Mouse (Mus musculus) kidney, adult 2 months (tissue): ENCODE measurements around the gene Spice1. TPM values are rescaled to one million over a fixed set of nuclear protein-coding genes. Genes with fewer than 3 reads are reported as not detected.

ENCODE experiments used
- DNase-seq: peaks from one replicate; pipeline ENCODE4 v3.0.0; 2021
- H3K27ac ChIP-seq: fragments of 200-500 bp; 2 replicates; pipeline ENCODE4 v1.5.1; 2012; ENCODE audit warnings: low read depth, low read length, control low read depth, inconsistent platforms; ENCODE audit not compliant: insufficient read depth
- H3K27me3 ChIP-seq: fragments of 200-500 bp; replicated peaks from 2 replicates; pipeline ENCODE4 v1.6.1; 2012; ENCODE audit warnings: mild to moderate bottlenecking, moderate library complexity, low read length, inconsistent platforms; ENCODE audit not compliant: control insufficient read depth, insufficient read depth
- H3K36me3 ChIP-seq: fragments of 200-500 bp; 2 replicates; pipeline ENCODE4 v1.6.1; 2012; ENCODE audit warnings: mild to moderate bottlenecking, moderate library complexity, low read length, inconsistent platforms; ENCODE audit not compliant: control insufficient read depth, insufficient read depth
- H3K4me1 ChIP-seq: fragments of 200-500 bp; 2 replicates; pipeline ENCODE4 v1.6.1; 2011; ENCODE audit warnings: low read length; ENCODE audit not compliant: control insufficient read depth, insufficient read depth
- H3K4me3 ChIP-seq: fragments of 200-500 bp; 2 replicates; pipeline ENCODE4 v1.5.1; 2011; ENCODE audit warnings: mild to moderate bottlenecking, low read depth, low read length, control low read depth; ENCODE audit not compliant: insufficient read depth
- CTCF ChIP-seq: fragments of 200-500 bp; conservative IDR thresholded peaks from 2 replicates; pipeline ENCODE4 v1.5.1; 2011; ENCODE audit warnings: low read depth, mild to moderate bottlenecking, control low read depth, low read length, moderate library complexity, mixed read lengths; ENCODE audit not compliant: insufficient read depth, insufficient read length
- POLR2A ChIP-seq: fragments of 200-500 bp; IDR thresholded peaks from one replicate; pipeline ENCODE4 v1.6.1; 2011; ENCODE audit warnings: low read depth, low read length, control low read depth
- WGBS: fragments of 180-500 bp; shearing (Covaris S2); methylation state at CpG from one replicate; pipeline ENCODE4 v1.1.7; 2018; 5-methylcytosine and 5-hydroxymethylcytosine counted together
- polyA plus RNA-seq: library from polyadenylated mRNA; depleted of rRNA; stranded (reverse); fragments of >200 nt; gene quantifications from 2 replicates; pipeline ENCODE4 v1.2.3, GENCODE M21; 2012; rRNA removed

The Spice1 gene
- polyA plus RNA-seq, 1 experiment: 5.4 TPM

- no peak for DNase-seq
- no peak for TF ChIP-seq CTCF
- TF ChIP-seq POLR2A: no peak
- Histone ChIP-seq H3K4me1 (no peaks in the 10 kb centered on the region), H3K36me3 (no peaks in the 10 kb centered on the region), H3K27me3 (no peaks in the 10 kb centered on the region), H3K27ac (no peak overlapping the region), H3K4me3 (no peak overlapping the region)
- 44% methylated on average over 3 of the region's 3 CpGs for whole genome bisulfite sequencing
Observed at GRCm38 (mm10) chr16:44423499-44423898, 76.6 kb downstream of the Spice1 start.

- Histone ChIP-seq H3K4me3 (no peak overlapping the region), H3K36me3 (no peaks in the 10 kb centered on the region), H3K4me1 (no peaks in the 10 kb centered on the region), H3K27ac (no peak overlapping the region), H3K27me3 (no peaks in the 10 kb centered on the region)
- 74% methylated on average over 5 of the region's 5 CpGs for WGBS
- no peak for DNase-seq
- TF ChIP-seq CTCF: no peak
- TF ChIP-seq POLR2A: no peak
Observed at GRCm38 (mm10) chr16:44428456-44428855, 81.5 kb downstream of the Spice1 start.

DNA sequence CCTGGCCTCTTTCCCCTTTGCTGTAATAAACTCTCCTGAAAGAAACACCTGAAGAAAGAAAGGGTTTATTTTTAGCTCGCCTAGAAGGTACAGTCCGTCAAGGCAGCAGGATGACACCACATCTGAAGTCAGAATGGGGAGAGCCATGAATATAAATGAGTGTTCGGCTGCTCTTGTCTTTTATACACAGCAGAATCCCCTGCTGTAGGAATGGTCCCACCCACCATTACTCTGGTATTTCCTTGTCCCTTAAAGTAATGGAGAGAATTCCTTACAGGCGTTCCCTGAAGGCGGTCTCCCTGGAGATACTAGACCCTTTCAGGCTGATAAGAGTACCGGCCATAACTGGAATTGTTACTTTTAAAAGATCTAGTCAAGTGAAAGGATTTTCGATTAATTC lies 83.1 kb downstream of the Spice1 start:
- TF ChIP-seq POLR2A (no peak), CTCF (no peak)
- Histone ChIP-seq H3K27ac (no peak overlapping the region), H3K27me3 (no peaks in the 10 kb centered on the region), H3K4me1 (no peaks in the 10 kb centered on the region), H3K4me3 (no peak overlapping the region), H3K36me3 (no peaks in the 10 kb centered on the region)
- WGBS: 68% methylated on average over 7 of the region's 7 CpGs
- DNase-seq: no peak

DNA sequence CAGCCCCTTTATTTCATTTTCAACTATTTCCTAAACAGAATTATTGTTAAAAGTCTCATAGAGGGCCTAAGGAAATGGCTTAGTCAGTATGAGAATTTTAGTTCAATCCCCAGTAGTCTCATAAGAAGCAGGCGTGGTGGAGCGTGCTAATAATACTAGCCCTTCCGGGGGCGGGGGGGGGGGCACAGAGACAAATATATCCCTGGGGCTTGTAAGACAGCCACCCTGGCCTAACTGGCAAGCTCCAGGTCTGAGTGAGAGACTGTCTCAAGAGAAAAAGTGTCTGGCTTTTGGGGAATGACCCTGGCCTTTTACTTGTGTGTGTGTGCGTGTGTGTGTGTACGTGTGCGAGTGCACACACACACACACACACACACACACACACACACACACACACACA lies 88.0 kb downstream of the Spice1 start:
- DNase-seq: no peak
- no peak overlapping the region for H3K4me3 ChIP-seq
- H3K4me1 ChIP-seq: no peaks in the 10 kb centered on the region
- H3K27me3 ChIP-seq: no peaks in the 10 kb centered on the region
- no peak overlapping the region for H3K27ac ChIP-seq
- H3K36me3 ChIP-seq: no peaks in the 10 kb centered on the region
- TF ChIP-seq CTCF (no peak), POLR2A (no peak)
- 81% methylated on average over 7 of the region's 7 CpGs for WGBS

- no peaks in the 10 kb centered on the region for H3K4me1 ChIP-seq
- H3K36me3 ChIP-seq: no peaks in the 10 kb centered on the region
- 64% methylated on average over 4 of the region's 4 CpGs for WGBS
- H3K4me3 ChIP-seq: no peak overlapping the region
- no peaks in the 10 kb centered on the region for H3K27me3 ChIP-seq
- H3K27ac ChIP-seq: no peak overlapping the region
- no peak for TF ChIP-seq CTCF
- no peak for TF ChIP-seq POLR2A
- DNase-seq: no peak
Observed at GRCm38 (mm10) chr16:44435481-44435880, 88.6 kb downstream of the Spice1 start.

Other genes with a start within 250 kb of the Spice1 start
- 115 and 139 TPM in 2 replicates for gene Atp6v1a, start 207.4 kb upstream of the Spice1 start, polyA plus RNA-seq
- gene Naa50, start 207.3 kb upstream of the Spice1 start, polyA plus RNA-seq: 8.8 and 9.3 TPM in 2 replicates
- 12.6 and 13.2 TPM in 2 replicates for gene Usf3, start 173.9 kb upstream of the Spice1 start, polyA plus RNA-seq
- 0.53 and 1.6 TPM in 2 replicates for gene Sidt1, start 13.9 kb upstream of the Spice1 start, polyA plus RNA-seq
- gene Cfap44, start 47.7 kb downstream of the Spice1 start, polyA plus RNA-seq: 0.03 and 0.15 TPM in 2 replicates
- 8.5 and 8.8 TPM in 2 replicates for gene Boc, start 211.8 kb downstream of the Spice1 start, polyA plus RNA-seq